Mouse (Mus musculus) gastrocnemius, adult 2 months (tissue): Measurements from ENCODE around the gene Nt5c. TPM values are rescaled to one million over a fixed set of nuclear protein-coding genes. Genes with fewer than 3 reads are reported as not detected.
A peak's percentile ranks its signal among the peaks of the same experiment; 100 is the strongest.

Experiments
- DNase-seq: peaks from one replicate; pipeline ENCODE4 v3.0.0; 2022
- H3K27ac ChIP-seq: fragments of 200-600 bp; 2 replicates; pipeline ENCODE4 v1.8.1; 2022; ENCODE audit warnings: mild to moderate bottlenecking
- H3K4me3 ChIP-seq: fragments of 200-600 bp; 2 replicates; pipeline ENCODE4 v1.8.1; 2022; ENCODE audit warnings: mild to moderate bottlenecking, moderate library complexity
- CTCF ChIP-seq: fragments of 200-600 bp; IDR thresholded peaks from 2 replicates; pipeline ENCODE4 v1.8.1; 2022; ENCODE audit warnings: antibody characterized with exemption, mild to moderate bottlenecking, moderate library complexity
- intact Hi-C: fragments of 180-260 bp; cut with DNase I; formaldehyde crosslinking; loops from one replicate; pipeline ENCODE4 v1.15.1; 2025
- total RNA-seq, 2 experiments: library from RNA; stranded (reverse); gene quantifications; 2 replicates each; pipeline ENCODE4 v1.2.3; 2021

Gene Nt5c
- total RNA-seq, 2 experiments from 2014 or later, result 5.8 to 7.7 TPM

DNA sequence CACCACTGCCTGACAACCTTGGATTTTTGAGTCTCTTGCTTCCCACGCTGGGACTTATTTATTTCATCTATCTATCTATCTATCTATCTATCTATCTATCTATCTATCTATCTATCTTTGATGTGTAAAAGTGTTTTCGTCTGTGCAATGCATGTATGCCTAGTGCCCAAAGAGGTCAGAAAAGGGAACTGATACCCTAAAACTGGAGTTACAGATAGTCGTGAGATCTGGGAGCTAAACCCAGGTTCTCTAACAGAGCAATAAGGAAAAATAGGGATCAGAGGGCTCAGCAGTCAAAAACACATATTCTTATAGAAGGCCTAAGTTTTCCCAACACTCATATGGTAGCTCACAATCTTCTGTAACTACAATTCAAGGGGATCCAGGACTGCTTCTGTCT is 27.9 kb upstream of the Nt5c start:
- no peak overlapping the region for H3K4me3 ChIP-seq
- TF ChIP-seq CTCF, result no peak
- H3K27ac ChIP-seq, result no peak overlapping the region
- no peak for DNase-seq
- intact Hi-C loops, result no loop called here

DNA sequence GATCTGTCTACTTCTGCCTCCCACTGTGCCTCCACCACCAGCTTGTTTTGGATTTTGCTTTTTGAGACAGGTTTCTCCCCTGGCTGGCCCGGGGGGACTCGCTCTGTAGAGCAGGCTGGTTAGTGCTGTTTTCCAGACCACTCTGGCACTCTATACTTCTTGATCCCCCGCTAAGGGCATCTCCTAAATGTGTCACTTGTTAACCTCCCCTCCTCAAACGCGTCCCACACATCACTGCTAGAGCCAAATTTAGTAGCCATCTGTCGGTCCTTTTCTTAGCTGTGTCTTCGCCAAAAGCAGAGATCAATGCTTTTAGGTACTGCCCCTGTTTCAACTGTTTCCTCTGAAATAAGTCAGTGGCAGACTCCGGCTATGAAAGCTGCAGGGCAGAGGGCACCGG is 27.0 kb upstream of the Nt5c start:
- no peak for DNase-seq
- intact Hi-C loops, result no loop called here
- TF ChIP-seq CTCF, result no peak
- Histone ChIP-seq H3K27ac (no peak overlapping the region), H3K4me3 (no peak overlapping the region)

DNA sequence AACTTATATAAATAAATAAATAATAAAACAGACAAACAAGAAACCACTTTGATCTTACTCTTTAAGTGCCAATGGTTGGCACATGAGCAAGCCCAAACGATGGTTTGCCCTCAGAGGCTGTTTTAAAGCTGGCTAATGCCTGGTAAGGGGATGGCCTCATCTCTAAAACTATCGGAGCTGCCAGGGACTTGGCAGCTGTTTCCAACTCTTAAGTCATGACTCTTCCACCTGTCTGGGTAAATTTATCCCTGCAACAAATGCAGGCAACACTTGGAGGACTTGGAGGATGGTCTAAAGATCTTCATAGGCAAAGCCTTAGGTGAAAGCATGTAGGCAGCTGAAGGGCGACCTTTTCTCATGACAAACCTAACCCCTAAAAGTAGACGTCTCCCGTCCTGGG is 25.3 kb upstream of the Nt5c start:
- DNase-seq, result peak; percentile 51
- no peak for TF ChIP-seq CTCF
- intact Hi-C loops, result no loop called here
- H3K4me3 ChIP-seq, result no peak overlapping the region
- H3K27ac ChIP-seq, result peak overlapping the region; percentile 62

DNA sequence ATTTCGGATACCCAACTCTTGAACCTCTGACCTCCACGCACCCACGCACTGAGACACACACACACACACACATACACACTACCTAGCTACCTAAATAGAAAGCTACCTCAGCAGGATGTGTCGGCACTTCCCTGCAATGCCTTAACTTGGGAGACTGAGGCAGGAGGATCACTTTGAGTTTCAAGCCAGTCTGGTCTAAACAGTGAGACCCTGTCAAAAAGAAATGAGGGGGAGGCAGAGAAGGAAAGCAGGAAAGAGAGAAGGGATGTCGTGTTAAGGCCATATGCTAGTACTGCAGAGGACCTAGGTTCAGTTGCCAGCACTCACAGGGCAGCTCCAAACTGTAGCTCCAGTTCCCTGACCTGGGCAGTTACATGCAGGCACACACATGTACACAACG is 23.4 kb upstream of the Nt5c start:
- intact Hi-C loops, result no loop called here
- no peak for TF ChIP-seq CTCF
- Histone ChIP-seq H3K4me3 (no peak overlapping the region), H3K27ac (no peak overlapping the region)
- no peak for DNase-seq

DNA sequence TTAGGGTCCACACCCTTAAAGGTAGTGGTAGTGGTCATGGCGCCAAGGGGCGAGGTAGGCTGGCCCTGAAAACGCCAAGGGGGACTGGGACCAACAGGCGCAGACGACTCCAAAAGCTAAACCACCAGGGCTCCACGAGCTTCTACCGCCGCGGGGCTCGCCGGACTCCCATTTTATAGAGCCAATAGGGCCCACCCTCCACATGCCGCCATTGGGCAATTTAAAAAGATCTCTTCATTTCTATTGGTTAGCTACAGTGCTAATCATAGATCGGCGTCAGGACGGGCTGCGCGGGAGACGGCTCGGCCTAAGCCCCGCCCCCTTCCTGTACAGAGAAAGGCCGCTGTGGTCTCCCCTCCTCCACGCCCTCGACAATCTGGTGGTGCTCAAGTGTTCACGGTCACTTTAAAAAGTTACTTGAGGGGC is 22.6 kb upstream of the Nt5c start, which contains the start of gene Jpt1:
Jpt1 (minus strand) TSS at position 150 of the 426 bp plus-strand sequence.
- Histone ChIP-seq H3K4me3 (peak within 1 kb of the TSS; percentile 84), H3K27ac (peak within 1 kb of the TSS; percentile 94)
- DNase-seq, result peak; percentile 96
- intact Hi-C loops, result no loop called here
- TF ChIP-seq CTCF, result no peak

DNA sequence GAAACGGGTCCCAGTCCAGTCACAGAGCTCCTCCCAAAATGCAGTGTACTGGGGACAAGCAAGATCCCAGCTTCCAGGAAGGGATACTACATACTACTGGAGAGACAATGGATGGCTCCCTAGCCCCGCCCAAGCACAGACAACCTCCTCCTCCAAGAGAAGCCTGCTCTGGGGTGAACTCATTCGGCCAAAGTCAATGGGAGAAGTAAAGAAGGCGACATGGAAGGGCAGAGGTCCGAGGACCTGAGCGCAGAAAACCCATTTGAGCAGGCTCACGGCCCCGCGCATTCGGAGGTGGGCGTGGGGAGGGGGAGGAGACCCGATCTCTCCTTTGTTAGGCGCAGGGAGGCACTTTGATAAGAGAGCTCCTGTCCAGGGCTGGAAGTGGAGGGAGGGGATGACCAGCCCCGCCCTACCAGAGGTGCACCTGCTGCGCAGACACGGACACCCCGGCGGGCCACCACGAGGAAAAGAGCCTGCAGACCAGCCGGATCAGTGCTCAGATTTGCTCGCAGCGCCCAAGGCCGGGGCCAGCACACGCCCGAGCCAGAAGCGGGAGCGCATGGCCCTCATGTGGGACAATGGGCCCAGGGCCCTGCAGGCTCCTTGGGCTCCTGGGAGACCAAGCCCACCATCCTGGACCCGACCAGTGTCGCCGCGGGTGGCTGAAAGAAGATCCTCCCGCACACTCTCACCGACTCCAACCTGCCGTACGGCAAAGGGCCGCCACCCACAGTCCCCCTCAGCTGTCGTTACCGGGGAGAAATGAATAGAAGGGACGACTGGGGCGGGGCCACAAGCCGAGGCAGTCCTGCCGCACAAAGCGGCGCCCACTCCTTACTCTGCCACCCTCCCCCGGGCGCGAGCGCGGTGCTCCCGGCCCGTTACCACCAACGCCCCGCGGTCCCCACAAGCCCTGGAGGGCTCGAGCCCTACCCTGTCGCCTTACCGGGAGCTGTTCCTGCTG is 21.9 kb upstream of the Nt5c start:
- intact Hi-C loops, result loop anchor here (2.0 kb wide), 1 partner anchor 23 kb away; the partner anchor contains the start of gene Nt5c
- Histone ChIP-seq H3K4me3 (peak overlapping the region; percentile 84), H3K27ac (peak overlapping the region; percentile 94)
- peak; percentile 77 for DNase-seq
- no peak for TF ChIP-seq CTCF

DNA sequence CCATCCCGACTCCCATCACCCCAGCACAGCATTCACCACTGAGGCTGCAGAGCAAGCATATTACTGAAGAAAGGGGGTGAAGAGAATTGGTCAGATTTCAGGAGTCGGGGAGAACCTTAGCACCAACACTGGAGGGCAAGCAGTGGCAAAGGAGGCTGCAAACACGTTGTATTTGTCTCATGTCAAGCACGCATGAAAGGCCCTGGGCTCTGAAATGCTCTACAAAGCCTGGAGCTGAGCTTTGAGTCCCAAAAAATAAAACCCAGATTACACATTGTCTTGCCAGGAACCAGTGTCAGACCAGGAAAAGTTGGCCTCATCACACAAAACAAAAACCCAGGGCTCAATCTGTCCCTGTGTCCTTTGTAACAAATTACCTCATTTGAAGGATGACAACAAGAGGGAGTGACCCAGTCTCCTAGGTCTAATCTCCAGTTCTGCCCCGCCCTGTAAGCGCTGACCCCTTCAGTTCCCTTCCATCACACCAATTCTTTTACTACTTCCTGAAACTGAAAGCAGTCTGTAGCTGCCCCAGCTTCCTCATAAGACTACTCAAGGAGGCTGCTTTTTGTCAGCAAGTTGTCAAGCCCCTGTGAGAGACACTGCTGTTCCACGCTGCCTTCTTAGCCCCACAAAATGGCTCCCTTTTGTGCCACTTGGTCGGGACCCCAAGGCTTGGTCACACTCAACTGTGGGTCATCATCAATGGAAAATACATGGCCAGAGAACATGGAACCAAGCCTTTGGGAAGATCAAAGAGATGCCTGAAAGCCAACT is 20.9 kb upstream of the Nt5c start:
- Histone ChIP-seq H3K27ac (peak overlapping the region; percentile 94), H3K4me3 (peak overlapping the region; percentile 84)
- TF ChIP-seq CTCF, result no peak
- intact Hi-C loops, result loop anchor here (2.0 kb wide), 1 partner anchor 22 kb away; the partner anchor contains the start of gene Nt5c
- peak; percentile 39 for DNase-seq

DNA sequence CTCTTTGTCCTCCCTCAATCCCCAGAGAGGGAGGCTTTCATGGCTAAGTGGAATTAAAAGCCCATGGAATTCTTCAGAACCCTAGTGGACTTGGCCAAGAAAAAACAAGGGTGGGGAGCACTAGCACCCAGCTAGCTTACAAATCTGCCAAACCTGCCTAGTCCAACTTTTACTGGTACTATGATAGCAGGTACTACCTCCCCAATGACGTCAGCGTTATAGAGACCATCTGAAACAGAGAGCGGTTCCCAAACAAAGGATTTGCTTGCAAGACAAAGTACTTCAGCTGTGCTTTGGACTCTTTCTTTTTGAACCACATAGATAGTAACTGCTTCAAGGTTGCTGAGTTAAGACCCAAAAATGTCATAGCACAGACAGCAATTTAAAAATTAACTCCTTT is 20.3 kb upstream of the Nt5c start:
- peak overlapping the region; percentile 94 for H3K27ac ChIP-seq
- intact Hi-C loops, result loop anchor here (2.0 kb wide), 1 partner anchor 21 kb away; the partner anchor contains the start of gene Nt5c
- no peak for TF ChIP-seq CTCF
- H3K4me3 ChIP-seq, result peak overlapping the region; percentile 84
- no peak for DNase-seq

DNA sequence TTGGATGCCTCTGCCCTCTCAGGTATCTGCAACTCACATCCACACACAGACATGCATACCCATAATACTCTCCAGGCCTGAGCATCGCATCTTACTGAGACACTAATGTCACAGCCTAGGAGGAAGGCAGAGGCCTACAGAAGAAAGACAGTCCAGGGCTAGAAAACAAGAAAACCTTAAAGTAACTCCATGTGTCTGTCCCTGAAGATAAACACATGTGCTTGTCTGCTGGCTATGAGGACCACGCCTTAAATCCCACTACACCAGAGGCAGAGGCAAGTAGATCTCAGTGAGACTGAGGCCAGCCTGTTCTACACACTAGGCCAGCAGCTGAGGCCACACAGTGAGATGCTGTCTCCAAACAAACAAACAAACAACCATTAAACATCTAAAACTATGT is 19.5 kb upstream of the Nt5c start:
- DNase-seq, result no peak
- no peak overlapping the region for H3K4me3 ChIP-seq
- H3K27ac ChIP-seq, result peak overlapping the region; percentile 9; the same call in 1 of the 2 replicates
- intact Hi-C loops, result no loop called here
- no peak for TF ChIP-seq CTCF

DNA sequence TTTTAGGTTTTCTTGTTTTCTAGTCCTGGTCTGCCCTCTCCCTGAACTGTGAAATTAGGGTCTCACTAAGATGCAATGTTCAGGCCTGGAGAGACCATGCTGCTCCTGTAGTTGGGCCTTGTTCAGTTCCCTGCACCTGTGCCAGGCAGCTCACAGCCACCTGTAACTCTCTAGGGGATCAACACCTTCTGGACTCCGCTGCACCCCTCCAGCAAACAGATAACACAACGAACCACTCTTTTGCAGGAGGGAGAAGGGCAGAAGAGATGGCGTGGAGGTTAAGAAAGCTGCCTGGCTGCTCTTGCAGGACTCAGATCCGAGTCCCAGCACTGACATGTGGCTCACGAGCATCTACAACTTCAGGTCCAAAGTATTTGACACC is 18.8 kb upstream of the Nt5c start:
- peak overlapping the region; percentile 52 for H3K27ac ChIP-seq
- no peak overlapping the region for H3K4me3 ChIP-seq
- intact Hi-C loops, result no loop called here
- no peak for DNase-seq
- TF ChIP-seq CTCF, result no peak

DNA sequence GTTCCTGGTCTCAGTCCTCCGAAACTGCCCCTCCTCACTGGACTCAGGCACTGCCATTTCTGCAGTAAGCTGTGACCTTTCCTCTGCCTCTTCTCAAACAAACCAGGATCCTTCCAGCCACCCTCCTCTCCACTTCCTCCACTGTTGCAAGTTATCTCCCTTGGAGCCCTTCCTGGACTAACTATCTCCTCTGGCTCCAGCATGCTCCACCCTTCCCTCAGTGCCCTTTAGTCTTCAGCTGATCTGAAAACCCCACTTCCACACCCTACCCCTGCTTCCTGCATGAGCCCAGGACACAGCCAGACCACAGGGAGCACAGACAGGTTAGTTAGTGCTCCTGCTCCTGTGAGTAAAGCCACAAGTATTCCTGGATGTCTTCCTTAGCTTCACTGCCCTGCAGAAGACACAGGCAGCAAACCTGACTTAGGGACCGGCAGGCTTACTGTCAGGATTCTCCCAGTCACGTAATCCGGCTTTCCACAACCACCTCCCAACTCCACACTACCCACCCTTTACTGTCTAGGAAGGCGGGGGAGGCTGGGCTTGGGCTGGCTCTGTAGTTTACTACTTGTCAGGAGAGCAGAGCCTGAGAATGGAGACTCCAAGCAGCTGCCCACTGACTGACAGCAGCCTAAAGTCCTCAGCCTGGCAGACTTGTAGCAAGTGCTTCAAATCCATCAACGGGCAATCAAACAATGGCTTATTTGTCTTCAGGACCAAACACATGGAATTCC is 18.3 kb upstream of the Nt5c start:
- intact Hi-C loops, result no loop called here
- no peak for DNase-seq
- H3K4me3 ChIP-seq, result no peak overlapping the region
- TF ChIP-seq CTCF, result no peak
- peak overlapping the region; percentile 52 for H3K27ac ChIP-seq

DNA sequence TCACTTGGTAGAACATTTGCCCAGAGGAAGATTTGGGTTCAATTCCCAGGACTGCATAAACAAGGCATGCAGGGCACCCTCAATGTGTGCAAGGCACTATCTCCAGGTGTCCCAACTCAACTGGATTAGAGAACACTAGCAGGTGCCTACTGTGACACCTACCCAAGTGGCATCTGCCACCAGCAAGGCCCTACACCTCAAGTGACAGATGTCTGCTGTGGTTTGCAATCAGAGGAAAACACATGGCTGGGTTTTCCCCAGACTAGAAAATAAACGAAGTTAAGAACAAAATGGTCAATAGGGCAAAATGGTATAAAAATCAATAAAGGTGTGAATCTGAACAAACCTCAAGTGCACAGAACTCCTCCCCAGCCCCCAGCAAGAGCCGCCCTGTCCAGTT is 16.4 kb upstream of the Nt5c start:
- intact Hi-C loops, result no loop called here
- TF ChIP-seq CTCF, result no peak
- no peak overlapping the region for H3K27ac ChIP-seq
- H3K4me3 ChIP-seq, result no peak overlapping the region
- DNase-seq, result no peak
